Comparison of ENCODE assay signal across 9 mouse cellular contexts in the genomic region with DNA sequence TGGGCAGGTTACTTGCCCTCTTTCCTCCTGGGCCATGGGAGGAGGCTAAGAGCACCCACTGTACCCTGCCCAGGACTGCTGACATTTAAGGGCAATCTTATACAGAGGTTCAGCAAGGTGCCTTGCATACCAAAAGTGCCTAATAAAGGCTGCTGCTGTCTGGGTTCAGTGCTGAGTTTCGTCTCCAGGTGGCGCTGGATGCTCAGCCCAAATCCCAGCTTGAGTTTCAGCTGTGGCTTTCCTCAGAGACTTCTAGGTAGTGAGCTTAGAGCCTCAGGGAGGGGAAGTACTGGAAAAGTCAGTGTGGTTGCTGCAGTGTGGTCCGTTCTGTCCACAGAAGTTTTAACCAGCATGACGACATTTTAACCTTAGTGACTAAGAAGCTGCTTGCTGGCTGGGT. TPM values are rescaled to one million over a fixed set of nuclear protein-coding genes. Genes with fewer than 3 reads are reported as not detected.
A peak's percentile ranks its signal among the peaks of the same experiment; 100 is the strongest.
DNase-seq lines count a peak whose midpoint lies in the region; ATAC-seq and TF ChIP-seq lines count a peak whose summit lies in the region.
"Had no signal": no experiment of that assay in that cellular context is flagged by ENCODE, and none has a peak within 500 bp of the region (broad histone marks: within the 10 kb centered on the region; RNA-seq: fewer than 3 reads in every experiment).

No protein-coding gene starts in this region.

- H3K36me3 ChIP-seq in forebrain, embryonic 13.5 days (ENCODE audit: poor library complexity, severe bottlenecking) = no peaks in the 10 kb centered on the region
- no peaks in the 10 kb centered on the region for H3K36me3 ChIP-seq in forebrain, embryonic 10.5 days (replicated peaks)
- no peaks in the 10 kb centered on the region for H3K36me3 ChIP-seq in lung, embryonic 14.5 days (ENCODE audit: insufficient read depth)
- no peaks in the 10 kb centered on the region for H3K36me3 ChIP-seq in embryonic facial prominence, embryonic 14.5 days (ENCODE audit: control insufficient read depth, insufficient read depth, low read length)
- H3K36me3 ChIP-seq: G1E had no signal

- 25% methylated on average over 4 of the region's 4 CpGs for WGBS in forebrain, embryonic 13.5 days
- 19% methylated on average over 4 of the region's 4 CpGs for WGBS in forebrain, embryonic 10.5 days
- WGBS in lung, embryonic 14.5 days = 14% methylated on average over 4 of the region's 4 CpGs
- 11% methylated on average over 4 of the region's 4 CpGs for WGBS in embryonic facial prominence, embryonic 14.5 days

- no peak overlapping the region for H3K27ac ChIP-seq in forebrain, embryonic 13.5 days
- no peak overlapping the region for H3K27ac ChIP-seq in forebrain, embryonic 10.5 days
- no peak overlapping the region for H3K27ac ChIP-seq in lung, embryonic 14.5 days (ENCODE audit: low read depth)
- no peak overlapping the region for H3K27ac ChIP-seq in embryonic facial prominence, embryonic 14.5 days (replicated peaks; ENCODE audit: low read depth, low read length)

- H3K4me2 ChIP-seq in forebrain, embryonic 13.5 days = no peak overlapping the region
- no peak overlapping the region for H3K4me2 ChIP-seq in lung, embryonic 14.5 days
- H3K4me2 ChIP-seq in embryonic facial prominence, embryonic 14.5 days (ENCODE audit: low read depth, low read length) = no peak overlapping the region

- H3K4me3 ChIP-seq in forebrain, embryonic 13.5 days = no peak overlapping the region
- H3K4me3 ChIP-seq in forebrain, embryonic 10.5 days = no peak overlapping the region
- no peak overlapping the region for H3K4me3 ChIP-seq in lung, embryonic 14.5 days (ENCODE audit: low read depth, low read length)
- no peak overlapping the region for H3K4me3 ChIP-seq in embryonic facial prominence, embryonic 14.5 days (ENCODE audit: low read depth, low read length)

- no peaks in the 10 kb centered on the region; the same call in 1 of the 2 replicates for H3K27me3 ChIP-seq in forebrain, embryonic 13.5 days
- peaks cover 26% of the 10 kb centered on the region for H3K27me3 ChIP-seq in forebrain, embryonic 10.5 days (ENCODE audit: poor library complexity, severe bottlenecking)
- H3K27me3 ChIP-seq in lung, embryonic 14.5 days (ENCODE audit: insufficient read depth, low read length) = no peaks in the 10 kb centered on the region
- no peaks in the 10 kb centered on the region for H3K27me3 ChIP-seq in embryonic facial prominence, embryonic 14.5 days (replicated peaks; ENCODE audit: control insufficient read depth, insufficient read depth, low read length)

- TF ChIP-seq CTCF in lung, embryonic 14.5 days (IDR thresholded peaks at IDR 0.05; ENCODE audit: low read depth) = peak; percentile 57

- no peak overlapping the region for H3K9ac ChIP-seq in forebrain, embryonic 13.5 days
- H3K9ac ChIP-seq in lung, embryonic 14.5 days = no peak overlapping the region
- no peak overlapping the region for H3K9ac ChIP-seq in embryonic facial prominence, embryonic 14.5 days (ENCODE audit: low read depth, low read length)

- no peaks in the 10 kb centered on the region for H3K4me1 ChIP-seq in forebrain, embryonic 13.5 days
- H3K4me1 ChIP-seq in forebrain, embryonic 10.5 days = peaks cover 9% of the 10 kb centered on the region
- no peaks in the 10 kb centered on the region for H3K4me1 ChIP-seq in lung, embryonic 14.5 days (ENCODE audit: insufficient read depth)
- no peaks in the 10 kb centered on the region for H3K4me1 ChIP-seq in embryonic facial prominence, embryonic 14.5 days (ENCODE audit: control insufficient read depth, insufficient read depth, low read length)

- no peak for DNase-seq in forebrain, embryonic 10.5 days (ENCODE audit: extremely low spot score, low spot score)
- peak; percentile 22 for DNase-seq in lung, embryonic 14.5 days
- no peak for DNase-seq in lung, postnatal 10 days
- DNase-seq in embryonic facial prominence, embryonic 14.5 days (ENCODE audit: low spot score) = peak; percentile 27
- peak; percentile 23 for DNase-seq in mesoderm, embryonic 11.5 days (ENCODE audit: low read depth, low spot score)
- no peak for DNase-seq in natural killer cell, adult 2 months (ENCODE audit: low spot score in 2 of 2)

- H3K9me3 ChIP-seq in forebrain, embryonic 13.5 days (replicated peaks) = no peaks in the 10 kb centered on the region
- no peaks in the 10 kb centered on the region for H3K9me3 ChIP-seq in forebrain, embryonic 10.5 days
- H3K9me3 ChIP-seq in lung, embryonic 14.5 days (ENCODE audit: low read depth, low read length) = no peaks in the 10 kb centered on the region
- H3K9me3 ChIP-seq in embryonic facial prominence, embryonic 14.5 days (ENCODE audit: control insufficient read depth, low read length) = no peaks in the 10 kb centered on the region

- ATAC-seq in forebrain, embryonic 13.5 days = 0 out of 2 replicates have a peak, but pooled peaks have one; percentile 36
- no peak for ATAC-seq in lung, embryonic 14.5 days (ENCODE audit: insufficient read depth)
- no peak for ATAC-seq in embryonic facial prominence, embryonic 14.5 days (ENCODE audit: low read depth)
- no peak for ATAC-seq in granulocyte monocyte progenitor cell, adult 5-6 weeks (replicated peaks; ENCODE audit: poor library complexity, severe bottlenecking)

RNA-seq across cellular contexts. Expression of gene Slc6a1, which starts 58.0 kb away (rescaled TPM):
- polyA plus RNA-seq in forebrain, embryonic 13.5 days (2015; fragmentation: Nextera tagmentation; extraction: Ambion mirVana) = 67.2 and 81.0 TPM in 2 replicates
- polyA plus RNA-seq in forebrain, embryonic 10.5 days (2016; fragmentation: Nextera tagmentation; extraction: Ambion mirVana) = 3.2 and 5.1 TPM in 2 replicates
- 0.46 TPM in 1 of 2 replicates, not detected in the other for polyA plus RNA-seq in lung, embryonic 14.5 days (2014; fragmentation: Nextera tagmentation; extraction: Ambion mirVana)
- 2.7 and 2.8 TPM in 2 replicates for polyA plus RNA-seq in embryonic facial prominence, embryonic 14.5 days (2014; fragmentation: Nextera tagmentation; extraction: Ambion mirVana)
- not detected in 2 replicates for total RNA-seq in granulocyte monocyte progenitor cell, adult 5-6 weeks (2014; fragmentation: Nextera tagmentation)
- total RNA-seq in granulocyte monocyte progenitor cell, adult 5-6 weeks (2017) = not detected in 2 replicates
- polyA plus RNA-seq: G1E had no signal

Comparison
In these comparisons a context has a peak if more than half of its experiments do, and no peak if none do; other contexts are left out.
1. DNase-seq: peak in lung, embryonic 14.5 days (single experiment), embryonic facial prominence, embryonic 14.5 days (single experiment) and mesoderm, embryonic 11.5 days (single experiment); none in forebrain, embryonic 10.5 days (single experiment), lung, postnatal 10 days (single experiment) and natural killer cell, adult 2 months (0 of 2).
2. RNA of gene Slc6a1, which starts 58.0 kb away (polyA plus RNA-seq): 67.2 to 81.0 TPM in forebrain, embryonic 13.5 days; 3.2 to 5.1 TPM in forebrain, embryonic 10.5 days, 2.7 to 2.8 TPM in embryonic facial prominence, embryonic 14.5 days and 0.46 TPM in lung, embryonic 14.5 days; every median in the first group is over 10 times any median in the second.